Mouse (Mus musculus): ENCODE data around the gene Dnmt3l.

The Dnmt3l gene

GRCm38 (mm10) chr10:78031987-78032386, 9.8 kb upstream of the Dnmt3l start:
- DNase-seq (ENCODE audit: low spot score) = no peak

- no peak for DNase-seq (ENCODE audit: low spot score)
These were observed 4.6 kb upstream of the Dnmt3l start for GRCm38 (mm10) chr10:78037139-78037538.

- DNase-seq (ENCODE audit: low spot score) = no peak
These were observed 349 bp downstream of the Dnmt3l start for GRCm38 (mm10) chr10:78042096-78042495.

DNA sequence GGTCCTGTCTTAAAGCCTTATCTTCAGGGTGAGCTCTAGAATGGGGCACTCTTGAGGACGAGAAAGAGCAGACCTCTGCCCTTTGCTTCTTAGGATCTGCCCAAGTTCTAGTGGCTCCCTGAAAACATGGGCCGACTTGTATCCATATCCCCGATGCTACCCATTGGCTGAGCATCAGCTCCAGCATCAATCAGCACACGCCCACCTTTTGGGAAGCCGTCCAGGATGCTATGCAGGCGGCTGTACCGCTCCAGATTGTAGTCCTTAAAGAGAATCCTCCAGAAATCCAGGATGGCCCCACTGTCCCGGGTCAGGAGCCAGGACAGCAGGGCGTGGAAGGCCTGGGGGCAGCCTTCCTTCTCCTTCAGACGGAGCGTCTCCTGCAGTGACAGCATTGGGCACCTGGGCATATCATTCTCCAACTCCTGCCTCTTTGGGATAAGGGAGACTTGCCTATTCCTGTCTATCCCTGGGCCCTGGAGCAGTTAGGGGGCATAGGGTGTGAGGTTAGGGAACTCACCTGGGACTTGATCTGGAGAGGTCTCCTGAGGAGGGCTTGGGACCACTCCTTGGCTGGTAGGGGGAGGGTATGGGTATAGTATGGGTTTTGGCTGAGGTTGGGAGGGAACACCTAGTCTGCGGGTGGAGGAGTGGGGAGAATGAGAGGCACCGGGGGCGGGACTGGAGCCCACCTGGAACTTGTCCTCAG, 1.1 kb downstream of the Dnmt3l start:
- DNase-seq (ENCODE audit: low spot score) = no peak

DNA sequence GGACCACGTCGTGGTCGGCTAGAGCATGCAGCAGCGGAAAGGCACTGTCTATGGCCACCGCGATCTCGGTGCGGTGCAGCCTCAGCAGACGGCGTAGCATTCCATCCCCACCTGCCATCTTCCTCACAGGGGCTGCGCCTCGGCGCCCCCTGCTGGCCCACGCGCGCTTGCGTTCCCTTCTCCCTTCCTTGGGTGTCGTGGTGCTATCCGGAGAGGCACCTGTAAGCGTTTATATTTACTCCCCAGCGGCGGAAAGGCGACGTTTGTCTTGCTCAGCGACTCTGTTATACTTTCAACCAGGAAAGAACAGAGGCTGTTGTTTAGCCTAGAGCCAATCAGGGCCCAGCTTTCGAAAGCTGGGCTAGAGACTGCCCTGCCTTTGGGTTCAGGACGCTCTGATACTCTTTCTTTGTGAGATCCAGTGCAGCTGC, 1.7 kb downstream of the Dnmt3l start, which contains the start of gene Aire:
Gene Aire (minus strand): TSS at position 205 of the 431 bp plus-strand sequence.
- peak; percentile 80 for DNase-seq (ENCODE audit: low spot score)

- no peak for DNase-seq (ENCODE audit: low spot score)
These were observed 2.8 kb downstream of the Dnmt3l start for GRCm38 (mm10) chr10:78044531-78044930.

- no peak for DNase-seq (ENCODE audit: low spot score)
These were observed 4.6 kb downstream of the Dnmt3l start for GRCm38 (mm10) chr10:78046388-78046787.

DNA sequence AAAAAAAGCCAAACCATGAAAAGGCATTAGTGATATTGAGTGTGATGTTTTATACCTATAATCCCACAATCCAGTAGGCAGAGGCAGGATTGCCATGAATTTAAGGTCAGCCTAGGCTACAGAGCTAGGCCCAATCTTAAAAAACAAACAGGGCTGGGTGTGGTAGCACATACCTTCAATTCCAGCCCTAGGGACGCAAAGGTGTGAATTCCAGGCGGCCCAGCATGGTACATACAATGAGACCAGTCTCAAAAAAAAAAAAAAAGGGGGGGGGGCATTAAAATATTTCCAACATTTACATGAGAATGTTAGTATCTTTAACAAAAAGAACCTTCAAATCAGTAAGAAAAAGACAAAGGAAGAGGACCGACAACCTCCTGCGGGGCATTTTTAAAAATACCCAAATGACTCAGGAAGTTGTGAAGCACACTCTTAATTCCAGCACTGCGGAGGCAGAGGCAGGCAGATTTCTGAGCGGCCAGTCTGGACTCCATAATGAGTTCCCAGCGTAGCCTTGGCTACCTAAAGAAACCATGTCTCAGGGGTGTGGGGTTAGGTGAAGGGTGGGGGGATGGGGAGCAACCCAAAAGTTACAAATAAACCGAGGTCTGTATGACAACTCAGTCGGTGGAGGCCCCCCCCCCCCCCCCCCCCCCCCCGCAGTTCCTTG, 6.4 kb downstream of the Dnmt3l start:
- DNase-seq (ENCODE audit: low spot score) = no peak

DNA sequence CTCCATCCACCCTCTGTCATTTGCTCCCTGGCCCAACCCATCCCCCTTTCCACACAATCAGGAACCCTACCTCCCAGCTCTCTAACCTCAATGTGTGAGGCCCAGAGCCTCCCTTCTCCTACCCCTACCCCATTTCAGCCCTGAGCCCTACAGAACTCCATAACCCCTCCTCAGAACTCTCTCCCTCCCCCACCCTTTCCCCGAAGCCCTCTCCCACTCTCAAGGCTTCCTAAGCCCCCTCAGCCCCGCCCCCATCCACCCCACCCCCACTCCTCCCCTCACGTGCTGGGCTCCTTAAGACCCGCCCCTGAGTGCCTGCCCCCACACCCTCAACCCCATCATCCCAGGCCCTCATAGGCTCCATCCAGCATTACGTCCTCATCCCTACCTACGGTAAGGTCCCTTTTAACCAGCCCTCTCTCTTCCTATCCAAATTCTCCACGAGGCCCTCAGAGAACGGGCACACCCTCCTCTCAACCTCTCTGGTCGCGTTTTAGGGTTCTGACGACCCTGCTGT, 7.8 kb downstream of the Dnmt3l start:
- DNase-seq (ENCODE audit: low spot score) = no peak

DNA sequence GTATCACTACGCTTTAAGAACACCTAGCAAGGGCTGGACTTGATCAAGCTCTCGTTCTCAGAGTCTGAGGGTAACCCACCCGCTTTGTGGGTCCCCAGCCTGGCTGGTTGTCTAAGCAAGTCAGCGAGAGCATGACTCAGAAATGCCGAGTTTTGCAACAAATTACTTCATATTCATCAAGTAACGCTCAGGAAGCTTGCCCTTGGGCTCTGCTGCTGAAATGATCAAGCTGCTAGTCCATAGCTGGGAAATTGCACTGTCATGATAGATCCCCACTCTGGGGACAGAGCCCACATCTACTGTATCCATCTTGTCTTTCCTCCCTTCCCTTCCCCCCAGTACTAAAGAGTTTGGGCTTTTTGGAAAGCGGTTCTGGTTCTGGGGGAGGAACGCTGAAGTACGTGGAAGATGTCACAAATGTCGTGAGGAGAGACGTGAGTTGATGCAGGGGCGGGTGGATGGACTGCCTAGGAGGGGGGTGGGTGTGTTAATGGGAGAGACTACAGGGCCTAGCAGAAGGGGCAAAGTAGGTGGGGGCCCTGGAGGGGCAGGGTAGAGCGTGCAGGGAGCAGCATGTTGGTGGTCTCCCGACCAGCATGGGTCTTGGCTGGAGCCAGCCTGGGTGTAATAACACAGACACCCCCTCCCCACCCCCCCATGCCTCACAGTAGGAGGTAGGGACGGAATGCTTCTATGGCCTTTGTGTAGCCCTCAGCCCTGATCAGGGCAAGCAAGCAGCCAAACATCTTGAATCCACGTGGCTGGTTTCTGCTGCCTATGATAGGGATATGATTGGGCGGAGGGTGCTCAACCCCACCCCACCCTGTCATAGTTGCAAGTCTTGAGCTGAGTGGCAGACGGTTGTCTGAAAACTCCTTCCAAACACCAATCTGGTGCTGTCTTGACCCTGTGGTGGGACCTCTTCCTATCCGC, 13.2 kb downstream of the Dnmt3l start:
- no peak for DNase-seq (ENCODE audit: low spot score)

DNA sequence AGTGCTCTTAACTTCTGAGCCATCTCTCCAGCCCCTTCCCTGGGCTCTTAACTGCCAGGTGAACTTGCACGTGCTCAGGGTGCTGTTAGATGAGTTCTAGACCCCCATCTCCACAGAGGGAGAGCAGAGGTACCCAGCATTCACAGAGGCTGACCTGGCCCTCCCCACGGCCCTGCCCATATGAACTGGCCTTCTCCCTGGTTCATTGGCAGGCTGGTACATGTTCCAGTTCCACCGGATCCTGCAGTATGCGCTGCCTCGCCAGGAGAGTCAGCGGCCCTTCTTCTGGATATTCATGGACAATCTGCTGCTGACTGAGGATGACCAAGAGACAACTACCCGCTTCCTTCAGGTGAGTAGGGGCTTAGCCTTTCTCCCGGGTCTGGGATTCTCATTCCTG, 15.3 kb downstream of the Dnmt3l start:
- no peak for DNase-seq (ENCODE audit: low spot score)

DNA sequence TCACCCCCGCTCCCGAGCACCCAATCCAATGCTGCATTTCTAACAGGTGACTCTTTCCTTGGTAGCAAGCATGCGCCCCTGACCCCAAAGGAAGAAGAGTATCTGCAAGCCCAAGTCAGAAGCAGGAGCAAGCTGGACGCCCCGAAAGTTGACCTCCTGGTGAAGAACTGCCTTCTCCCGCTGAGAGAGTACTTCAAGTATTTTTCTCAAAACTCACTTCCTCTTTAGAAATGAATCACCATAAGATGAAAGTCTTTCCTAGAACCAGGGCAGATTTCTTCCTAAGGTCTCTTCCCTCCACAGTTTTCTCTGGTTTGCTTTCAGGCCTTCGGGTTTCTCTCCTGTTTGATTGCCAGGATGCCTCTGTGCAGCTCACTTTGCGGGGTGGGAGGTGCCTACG, 21.4 kb downstream of the Dnmt3l start:
- no peak for DNase-seq (ENCODE audit: low spot score)

GRCm38 (mm10) chr10:78067226-78067625, 25.5 kb downstream of the Dnmt3l start:
- no peak for DNase-seq (ENCODE audit: low spot score)

GRCm38 (mm10) chr10:78068541-78068940, 26.8 kb downstream of the Dnmt3l start:
- no peak for DNase-seq (ENCODE audit: low spot score)

DNA sequence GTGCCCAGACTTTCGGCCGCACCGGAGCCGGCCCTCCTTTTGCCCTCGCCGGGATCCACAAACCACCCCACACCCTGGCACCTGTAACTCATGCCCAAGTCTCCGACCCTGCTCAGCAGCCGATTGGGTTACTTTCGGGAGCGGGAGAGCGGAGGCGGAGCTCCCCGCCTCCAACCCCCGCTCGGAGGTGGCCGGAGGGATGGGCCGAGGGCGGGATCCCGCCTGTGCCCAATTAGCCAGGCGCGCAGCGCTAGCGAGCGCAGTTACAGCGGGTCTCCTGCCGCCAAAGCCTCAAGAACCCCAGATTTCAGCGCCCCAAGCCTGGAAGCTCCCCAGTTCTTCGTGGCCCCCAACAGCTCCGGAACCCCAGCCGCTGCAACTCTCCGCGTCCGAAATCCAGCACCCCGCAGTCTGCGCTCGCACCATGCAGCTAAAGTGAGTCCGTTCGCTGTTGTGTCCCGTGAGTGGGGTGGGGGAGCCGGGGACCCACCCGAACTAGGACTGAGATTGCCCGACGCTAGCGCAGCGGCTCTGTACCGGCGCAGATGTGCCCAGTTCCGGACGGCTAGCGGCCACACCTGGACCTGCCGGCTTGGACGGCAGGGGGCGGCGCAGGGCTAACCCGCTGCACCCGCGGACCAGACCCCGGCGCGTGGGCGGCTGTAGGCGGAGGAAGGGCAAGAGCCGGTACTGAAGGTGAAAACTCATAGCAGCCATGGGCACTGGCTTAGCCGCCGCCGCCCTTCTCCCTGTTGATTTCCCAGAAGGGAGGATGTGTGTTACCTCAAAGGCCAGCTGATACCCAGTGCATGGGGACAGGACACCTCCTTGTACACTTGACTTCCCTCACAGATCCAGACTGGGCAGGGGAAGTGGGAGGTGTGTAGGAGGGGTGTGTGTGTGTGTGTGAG, 27.6 kb downstream of the Dnmt3l start, which contains the start of gene Icosl:
Gene Icosl (plus strand): TSS at position 202 of the 911 bp plus-strand sequence.
- peak; percentile 71 for DNase-seq (ENCODE audit: low spot score)

- no peak for DNase-seq (ENCODE audit: low spot score)
These were observed 32.4 kb downstream of the Dnmt3l start for GRCm38 (mm10) chr10:78074151-78074550.

DNA sequence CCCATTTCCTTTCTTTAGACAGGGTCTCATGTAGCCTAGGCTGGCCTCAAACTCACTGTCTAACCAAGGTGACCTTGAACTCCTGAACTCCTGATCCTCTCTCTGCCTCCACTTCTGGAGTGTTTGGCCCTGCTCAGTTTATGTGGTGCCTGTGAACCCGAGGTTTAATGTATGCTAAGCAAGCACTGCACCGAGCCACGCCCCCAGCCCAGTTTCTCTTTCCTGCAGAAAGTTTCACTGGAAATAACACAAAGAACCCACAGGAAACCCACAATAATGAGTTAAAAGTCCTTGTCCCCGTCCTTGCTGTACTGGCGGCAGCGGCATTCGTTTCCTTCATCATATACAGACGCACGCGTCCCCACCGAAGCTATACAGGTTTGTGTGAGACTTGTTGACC, 33.2 kb downstream of the Dnmt3l start:
- peak; percentile 68 for DNase-seq (ENCODE audit: low spot score)

DNA sequence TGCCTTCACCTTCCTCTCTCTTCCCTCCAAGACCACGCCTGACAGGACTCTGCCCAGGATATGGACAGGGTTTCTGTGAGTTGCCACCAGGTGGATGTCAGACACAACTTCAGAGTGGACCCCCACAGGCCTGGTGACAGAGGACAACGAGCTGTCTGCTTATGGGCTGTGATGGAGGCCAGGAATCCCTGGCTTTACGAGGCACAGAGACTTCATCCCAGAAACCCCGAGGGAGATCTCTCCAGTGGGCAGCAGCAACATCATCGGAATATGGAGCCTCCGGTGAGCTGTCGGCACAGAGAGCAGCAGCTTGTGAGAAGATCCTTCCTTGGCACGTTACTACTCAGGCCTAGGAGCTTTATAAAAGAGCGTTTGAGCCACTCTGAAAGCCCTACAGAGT, 36.1 kb downstream of the Dnmt3l start:
- no peak for DNase-seq (ENCODE audit: low spot score)

GRCm38 (mm10) chr10:78078276-78078675, 36.5 kb downstream of the Dnmt3l start:
- DNase-seq (ENCODE audit: low spot score) = peak; percentile 57

DNA sequence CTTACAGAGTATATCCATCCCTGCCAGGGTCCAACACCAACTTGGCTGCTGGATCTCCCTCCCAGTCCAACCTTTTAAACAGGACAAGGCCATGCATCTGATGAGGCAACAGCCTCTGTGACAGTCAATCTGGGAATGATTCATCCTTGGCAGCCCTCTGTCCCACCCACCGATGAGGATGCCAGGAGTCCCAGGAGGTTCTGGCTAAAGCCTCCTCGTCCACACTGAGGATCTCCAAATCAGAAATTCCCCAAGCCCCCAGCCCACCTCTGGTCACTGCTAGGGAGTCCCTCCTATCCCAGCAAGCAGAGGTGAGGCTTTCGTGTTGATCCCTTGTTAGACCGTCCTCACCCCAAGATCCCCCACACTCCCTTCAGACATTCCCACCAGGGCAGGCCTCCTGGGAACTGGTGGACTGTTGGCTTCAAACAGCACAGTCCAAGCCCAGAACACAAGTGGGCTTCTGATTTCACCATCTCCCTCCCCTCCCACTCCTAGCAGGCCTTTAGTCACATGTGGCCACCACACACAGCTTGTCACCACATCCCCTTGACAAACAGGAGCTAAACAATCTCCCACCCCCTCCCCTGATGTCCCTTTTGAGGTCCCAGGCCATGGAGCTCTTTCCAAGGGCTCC, 38.3 kb downstream of the Dnmt3l start:
- no peak for DNase-seq (ENCODE audit: low spot score)

- DNase-seq (ENCODE audit: low spot score) = no peak
These were observed 42.3 kb downstream of the Dnmt3l start for GRCm38 (mm10) chr10:78084073-78084472.

Data from T-cell, adult 2 months (primary cell).